9 mouse cellular contexts compared by ENCODE assay signal in the genomic region with DNA sequence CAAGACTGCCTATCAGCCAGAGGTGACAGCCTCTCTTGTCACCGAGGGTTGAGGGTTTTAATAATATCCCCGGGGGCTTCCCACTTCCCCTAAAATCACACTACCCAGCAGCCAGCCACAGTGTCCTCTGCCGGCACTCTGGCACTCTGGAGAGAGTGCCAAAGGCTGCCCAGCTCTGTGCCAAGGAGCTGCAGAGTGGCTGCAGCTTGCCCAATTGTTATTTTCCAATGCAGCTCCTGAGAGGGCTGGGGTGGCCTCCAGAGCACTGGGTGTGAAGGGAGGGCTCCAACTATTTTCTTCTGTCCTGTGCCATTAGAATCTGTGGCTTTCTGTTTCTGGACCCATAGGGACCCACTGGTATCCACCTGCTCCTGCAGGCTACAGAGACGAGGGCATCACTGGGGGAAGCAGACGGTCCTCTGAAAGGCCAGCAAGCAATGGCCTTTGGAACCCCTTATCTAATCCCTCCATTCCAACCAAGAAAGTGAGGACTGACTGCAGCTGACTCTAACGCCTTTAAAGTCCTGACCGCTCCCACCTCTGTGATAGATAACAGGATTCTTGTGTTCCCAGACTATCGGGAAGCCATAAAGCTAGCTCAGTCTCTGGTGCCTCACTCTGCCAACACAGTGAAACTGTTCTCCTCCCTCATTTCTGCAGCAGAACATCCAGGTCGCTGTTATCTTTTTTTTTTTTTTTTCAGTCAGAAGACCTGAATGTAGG. TPM values are rescaled to one million over a fixed set of nuclear protein-coding genes. Genes with fewer than 3 reads are reported as not detected.
A peak's percentile ranks its signal among the peaks of the same experiment; 100 is the strongest.
DNase-seq lines count a peak whose midpoint lies in the region; ATAC-seq and TF ChIP-seq lines count a peak whose summit lies in the region.
"Had no signal": no experiment of that assay in that cellular context is flagged by ENCODE, and none has a peak within 500 bp of the region (broad histone marks: within the 10 kb centered on the region; RNA-seq: fewer than 3 reads in every experiment).

No protein-coding gene starts in this region.

- H3K4me3 ChIP-seq in left cerebral cortex, adult 2 months: no peak overlapping the region
- H3K4me3 ChIP-seq in cerebellum, adult 2 months (replicated peaks; ENCODE audit: insufficient read depth, low read depth, low read length): no peak overlapping the region
- H3K4me3 ChIP-seq in heart, embryonic 12.5 days: no peak overlapping the region
- H3K4me3 ChIP-seq: embryonic facial prominence, embryonic 12.5 days had no signal

- ATAC-seq in heart, embryonic 12.5 days (ENCODE audit: insufficient number of reproducible peaks, low FRiP score): peak; percentile 60; the same call in 1 of the 2 replicates
- 0 out of 2 replicates have a peak, but pooled peaks have one; percentile 17 for ATAC-seq in megakaryocyte-erythroid progenitor cell, adult 5-6 weeks (replicated peaks; ENCODE audit: low FRiP score, low TSS enrichment, poor library complexity, severe bottlenecking)

- TF ChIP-seq CTCF in left cerebral cortex, adult 2 months (IDR thresholded peaks at IDR 0.05): no peak
- no peak for TF ChIP-seq CTCF in cerebellum, adult 2 months (IDR thresholded peaks at IDR 0.05; ENCODE audit: borderline replicate concordance, insufficient read depth, low read depth, low read length)

- intact Hi-C loops in left cerebral cortex, adult 2 months (cut with DNase I): loop anchor here (2.0 kb wide), 1 partner anchor 29 kb away; the partner anchor contains the start of gene Adora1
- intact Hi-C loops in left cerebral cortex, postnatal 36 days (cut with DNase I): no loop called here

- peaks cover 7% of the 10 kb centered on the region; the same call in 1 of the 2 replicates for H3K9me3 ChIP-seq in heart, embryonic 12.5 days (replicated peaks)
- H3K9me3 ChIP-seq: embryonic facial prominence, embryonic 12.5 days had no signal

- H3K27me3 ChIP-seq in cerebellum, adult 2 months (ENCODE audit: control insufficient read depth, insufficient read depth, low read length): no peaks in the 10 kb centered on the region
- no peaks in the 10 kb centered on the region for H3K27me3 ChIP-seq in heart, embryonic 12.5 days (replicated peaks)

- WGBS in cerebellum, adult 2 months: 17% methylated on average over 9 of the region's 9 CpGs
- WGBS in heart, embryonic 12.5 days: 8% methylated on average over 9 of the region's 9 CpGs

- 0 out of 2 replicates have a peak overlapping the region, but pooled peaks have one; percentile 8 for H3K4me2 ChIP-seq in heart, embryonic 12.5 days
- H3K4me2 ChIP-seq: embryonic facial prominence, embryonic 12.5 days had no signal

- no peak for TF ChIP-seq POLR2A in cerebellum, adult 2 months (IDR thresholded peaks at IDR 0.05; ENCODE audit: borderline replicate concordance, insufficient read depth, low read length)

- no peaks in the 10 kb centered on the region for H3K36me3 ChIP-seq in heart, embryonic 12.5 days
- H3K36me3 ChIP-seq: embryonic facial prominence, embryonic 12.5 days had no signal

- H3K4me1 ChIP-seq in cerebellum, adult 2 months (ENCODE audit: control insufficient read depth, insufficient read depth, low read length): peaks cover 45% of the 10 kb centered on the region
- peaks cover 25% of the 10 kb centered on the region for H3K4me1 ChIP-seq in heart, embryonic 12.5 days (replicated peaks)

- 0 out of 2 replicates have a peak overlapping the region, but pooled peaks have one; percentile 1 for H3K9ac ChIP-seq in heart, embryonic 12.5 days
- H3K9ac ChIP-seq: embryonic facial prominence, embryonic 12.5 days had no signal

- DNase-seq in left cerebral cortex, adult 2 months (ENCODE audit: extremely low spot score in 1 of 2, low spot score in 2 of 2): no peak
- DNase-seq in left cerebral cortex, postnatal 36 days (ENCODE audit: low spot score in 2 of 2): no peak
- DNase-seq in cerebellum, adult 2 months: peak; percentile 83 to 89
- DNase-seq in spleen, adult 12 weeks (ENCODE audit: low spot score): no peak
- no peak for DNase-seq in urinary bladder, postnatal 36 days (ENCODE audit: low spot score in 2 of 2)
- DNase-seq: lung, adult 2 months had no signal

- peak overlapping the region; percentile 81 for H3K27ac ChIP-seq in left cerebral cortex, adult 2 months
- peak overlapping the region; percentile 78 for H3K27ac ChIP-seq in cerebellum, adult 2 months (ENCODE audit: insufficient read depth, low read length)
- 0 out of 2 replicates have a peak overlapping the region, but pooled peaks have one; percentile 15 for H3K27ac ChIP-seq in heart, embryonic 12.5 days (ENCODE audit: poor library complexity, severe bottlenecking)
- H3K27ac ChIP-seq: embryonic facial prominence, embryonic 12.5 days had no signal

RNA-seq across cellular contexts. Expression of gene Mybph, which starts 12.2 kb away (rescaled TPM):
- under 1 TPM in 1 of 2 experiments, not detected in 1; 0.25 TPM for total RNA-seq in left cerebral cortex, adult 2 months (2021)
- total RNA-seq in left cerebral cortex, postnatal 36 days (2021): under 1 TPM in 1 of 2 experiments, not detected in 1; 0.27 TPM
- polyA plus RNA-seq in cerebellum, adult 2 months (2012; rRNA removed): 0.14 and 0.18 TPM in 2 replicates
- polyA plus RNA-seq in heart, embryonic 12.5 days (2016; fragmentation: Nextera tagmentation; extraction: Ambion mirVana): 0.39 and 0.54 TPM in 2 replicates
- not detected in 2 replicates for total RNA-seq in megakaryocyte-erythroid progenitor cell, adult 5-6 weeks (2014; fragmentation: Nextera tagmentation)
- not detected in 2 replicates for total RNA-seq in megakaryocyte-erythroid progenitor cell, adult 5-6 weeks (2017)

RNA-seq across cellular contexts. Expression of gene Chil1, which starts 23.5 kb away (rescaled TPM):
- 10 to 100 TPM; 14.0 TPM for total RNA-seq in left cerebral cortex, adult 2 months (2021)
- 10 to 100 TPM; 12.0 to 12.4 TPM for total RNA-seq in left cerebral cortex, postnatal 36 days (2021)
- polyA plus RNA-seq in cerebellum, adult 2 months (2012; rRNA removed): 19.8 and 24.2 TPM in 2 replicates
- 1.2 and 1.3 TPM in 2 replicates for polyA plus RNA-seq in heart, embryonic 12.5 days (2016; fragmentation: Nextera tagmentation; extraction: Ambion mirVana)
- 0.77 TPM in 1 of 2 replicates, not detected in the other for total RNA-seq in megakaryocyte-erythroid progenitor cell, adult 5-6 weeks (2014; fragmentation: Nextera tagmentation)
- 0.84 and 2.4 TPM in 2 replicates for total RNA-seq in megakaryocyte-erythroid progenitor cell, adult 5-6 weeks (2017)

RNA-seq across cellular contexts. Expression of gene Adora1, which starts 29.8 kb away (rescaled TPM):
- 100 to 1,000 TPM; 180 to 188 TPM for total RNA-seq in left cerebral cortex, adult 2 months (2021)
- total RNA-seq in left cerebral cortex, postnatal 36 days (2021): 100 to 1,000 TPM; 175 to 206 TPM
- polyA plus RNA-seq in cerebellum, adult 2 months (2012; rRNA removed): 154 and 160 TPM in 2 replicates
- 7.3 and 9.3 TPM in 2 replicates for polyA plus RNA-seq in heart, embryonic 12.5 days (2016; fragmentation: Nextera tagmentation; extraction: Ambion mirVana)
- not detected in 2 replicates for total RNA-seq in megakaryocyte-erythroid progenitor cell, adult 5-6 weeks (2014; fragmentation: Nextera tagmentation)
- total RNA-seq in megakaryocyte-erythroid progenitor cell, adult 5-6 weeks (2017): not detected in 2 replicates

Comparison
In these comparisons a context has a peak if more than half of its experiments do, and no peak if none do; other contexts are left out.
1. DNase-seq: peak in cerebellum, adult 2 months (2 of 2); none in left cerebral cortex, adult 2 months (0 of 2), left cerebral cortex, postnatal 36 days (0 of 2), spleen, adult 12 weeks (single experiment) and urinary bladder, postnatal 36 days (0 of 2).
2. H3K27ac ChIP-seq: peak in every context shown above with its lines; median percentile 81 in left cerebral cortex, adult 2 months; 78 in cerebellum, adult 2 months; 15 in heart, embryonic 12.5 days.
3. RNA of gene Adora1, which starts 29.8 kb away (total RNA-seq): 175 to 206 TPM in left cerebral cortex, postnatal 36 days and 180 to 188 TPM in left cerebral cortex, adult 2 months; not detected in megakaryocyte-erythroid progenitor cell, adult 5-6 weeks; every median in the first group is over 100 times any median in the second.